Mouse (Mus musculus) limb, embryonic 12.5 days (tissue): ENCODE data around the gene Epha2. TPM values are rescaled to one million over a fixed set of nuclear protein-coding genes. Genes with fewer than 3 reads are reported as not detected.

ENCODE experiments used
- ATAC-seq: fragments of 200-750 bp; cut with Nextera tagmentation; 2 replicates; pipeline ENCODE4 v1.8.0; 2017; ENCODE audit warnings: low read depth, moderate TSS enrichment; ENCODE audit not compliant: insufficient number of reproducible peaks, insufficient read depth, low FRiP score, low TSS enrichment
- H3K27ac ChIP-seq: fragments of 300-500 bp; sonication (generic); 2 replicates; pipeline ENCODE4 v1.5.1; 2016; ENCODE audit warnings: mild to moderate bottlenecking, moderate library complexity
- H3K27me3 ChIP-seq: fragments of 300-500 bp; sonication (generic); 2 replicates; pipeline ENCODE4 v1.6.1; 2016; ENCODE audit warnings: mild to moderate bottlenecking, moderate library complexity
- H3K36me3 ChIP-seq: fragments of 300-500 bp; sonication (generic); 2 replicates; pipeline ENCODE4 v1.6.1; 2016; ENCODE audit warnings: mild to moderate bottlenecking, moderate library complexity
- H3K4me1 ChIP-seq: fragments of 300-500 bp; sonication (generic); replicated peaks from 2 replicates; pipeline ENCODE4 v1.6.1; 2016
- H3K4me2 ChIP-seq: fragments of 300-500 bp; sonication (generic); 2 replicates; pipeline ENCODE4 v1.6.1; 2016; ENCODE audit warnings: mild to moderate bottlenecking, moderate library complexity
- H3K4me3 ChIP-seq: fragments of 300-500 bp; sonication (generic); replicated peaks from 2 replicates; pipeline ENCODE4 v1.5.1; 2016; ENCODE audit warnings: mild to moderate bottlenecking
- H3K9ac ChIP-seq: fragments of 300-500 bp; sonication (generic); replicated peaks from 2 replicates; pipeline ENCODE4 v1.6.1; 2016; ENCODE audit warnings: mild to moderate bottlenecking, moderate library complexity
- H3K9me3 ChIP-seq: fragments of 300-500 bp; sonication (generic); 2 replicates; pipeline ENCODE4 v1.6.1; 2016; ENCODE audit warnings: mild to moderate bottlenecking, moderate library complexity
- WGBS: fragments of 180-500 bp; shearing (Covaris S2); methylation state at CpG from one replicate; pipeline ENCODE4 v1.1.7; 2016; 5-methylcytosine and 5-hydroxymethylcytosine counted together
- polyA plus RNA-seq: library from polyadenylated mRNA; unstranded; fragments of >200 nt; fragmentation: Nextera tagmentation; extraction: Ambion mirVana; gene quantifications from 2 replicates; pipeline ENCODE4 v1.2.1, GENCODE M21; 2016

The Epha2 gene
- polyA plus RNA-seq, 1 experiment from 2014 or later = 3.9 TPM

DNA sequence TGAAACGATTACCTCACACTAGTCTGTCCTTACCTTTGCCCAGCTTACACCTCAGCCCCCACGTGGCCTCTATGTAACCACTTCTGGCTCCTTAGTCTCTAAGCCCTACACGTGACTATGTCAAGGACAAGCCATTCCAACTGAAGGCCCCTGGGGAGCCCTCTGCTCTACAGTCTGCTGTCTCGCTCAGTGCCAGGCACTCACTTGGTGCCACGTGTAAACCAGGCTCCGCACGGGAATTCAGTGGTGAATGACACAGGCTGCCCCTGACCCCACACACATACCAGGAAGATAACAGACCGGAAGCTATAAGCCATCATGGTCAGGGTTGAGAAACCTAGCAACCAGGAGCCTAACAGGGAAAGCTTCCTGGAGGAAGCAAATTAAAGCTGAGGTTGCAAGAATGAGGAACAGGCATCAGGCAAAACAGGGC, 46.3 kb downstream of the Epha2 start:
- 80% methylated on average over 8 of the region's 8 CpGs for WGBS

DNA sequence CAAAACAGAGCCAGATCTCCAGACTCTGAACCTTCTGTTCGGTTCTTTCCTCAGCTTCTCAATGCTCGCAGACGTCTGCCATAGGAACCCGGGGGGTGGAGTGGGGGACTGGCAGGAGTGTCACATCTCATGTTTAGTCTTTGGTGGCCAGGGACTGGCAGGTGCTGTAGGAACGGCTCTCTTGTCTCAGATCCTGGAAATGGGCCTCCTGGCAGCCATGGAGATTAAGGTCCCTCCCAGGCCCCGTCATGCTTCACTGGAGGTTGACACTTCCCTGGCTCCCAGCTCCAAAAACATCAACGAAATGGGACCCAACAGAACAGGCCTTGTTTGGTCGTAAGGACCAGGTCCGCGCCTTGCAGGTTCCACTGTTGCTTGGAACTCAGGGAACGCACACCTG, 47.6 kb downstream of the Epha2 start:
- H3K36me3 ChIP-seq = no peaks in the 10 kb centered on the region
- no peak overlapping the region for H3K9ac ChIP-seq
- no peak for ATAC-seq
- H3K4me1 ChIP-seq = peaks cover 17% of the 10 kb centered on the region
- no peaks in the 10 kb centered on the region for H3K27me3 ChIP-seq
- WGBS = 74% methylated on average over 11 of the region's 11 CpGs
- H3K4me2 ChIP-seq = no peak overlapping the region
- H3K27ac ChIP-seq = no peak overlapping the region
- no peak overlapping the region for H3K4me3 ChIP-seq
- H3K9me3 ChIP-seq = peaks cover 6% of the 10 kb centered on the region; the same call in 1 of the 2 replicates

More for the DNA sequence above, 46.3 kb downstream of the Epha2 start:
- peaks cover 6% of the 10 kb centered on the region; the same call in 1 of the 2 replicates for H3K9me3 ChIP-seq
- peaks cover 19% of the 10 kb centered on the region for H3K4me1 ChIP-seq
- H3K27ac ChIP-seq = 0 out of 2 replicates have a peak overlapping the region, but pooled peaks have one; percentile 23
- no peaks in the 10 kb centered on the region for H3K27me3 ChIP-seq
- H3K9ac ChIP-seq = no peak overlapping the region
- no peak for ATAC-seq
- H3K4me2 ChIP-seq = no peak overlapping the region
- no peaks in the 10 kb centered on the region for H3K36me3 ChIP-seq
- H3K4me3 ChIP-seq = no peak overlapping the region

DNA sequence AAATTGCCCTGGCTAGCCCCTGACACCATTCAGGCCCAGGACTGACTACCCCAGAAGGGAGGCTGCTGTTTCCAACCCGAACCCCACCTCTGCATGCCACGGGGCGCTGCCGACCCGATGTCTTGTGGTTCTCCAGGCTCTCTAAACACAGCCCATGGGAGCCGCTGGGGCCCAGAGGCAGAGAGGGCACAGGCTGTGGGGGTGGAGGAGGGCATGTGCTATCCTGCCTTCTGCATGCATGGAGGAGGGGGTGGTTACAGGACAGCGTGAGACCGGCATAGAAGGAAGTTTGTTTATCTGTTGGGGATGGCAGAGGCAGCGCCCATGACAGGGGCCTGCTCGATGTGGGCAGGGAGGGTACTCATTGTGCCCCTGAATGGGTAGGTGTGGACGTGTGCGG, 49.0 kb downstream of the Epha2 start:
- Histone ChIP-seq H3K9ac (no peak overlapping the region; the same call in 1 of the 2 replicates), H3K9me3 (peaks cover 6% of the 10 kb centered on the region; the same call in 1 of the 2 replicates), H3K4me3 (no peak overlapping the region), H3K27me3 (no peaks in the 10 kb centered on the region), H3K36me3 (no peaks in the 10 kb centered on the region), H3K4me1 (peaks cover 20% of the 10 kb centered on the region), H3K4me2 (no peak overlapping the region), H3K27ac (no peak overlapping the region)
- 85% methylated on average over 12 of the region's 12 CpGs for WGBS
- no peak for ATAC-seq

DNA sequence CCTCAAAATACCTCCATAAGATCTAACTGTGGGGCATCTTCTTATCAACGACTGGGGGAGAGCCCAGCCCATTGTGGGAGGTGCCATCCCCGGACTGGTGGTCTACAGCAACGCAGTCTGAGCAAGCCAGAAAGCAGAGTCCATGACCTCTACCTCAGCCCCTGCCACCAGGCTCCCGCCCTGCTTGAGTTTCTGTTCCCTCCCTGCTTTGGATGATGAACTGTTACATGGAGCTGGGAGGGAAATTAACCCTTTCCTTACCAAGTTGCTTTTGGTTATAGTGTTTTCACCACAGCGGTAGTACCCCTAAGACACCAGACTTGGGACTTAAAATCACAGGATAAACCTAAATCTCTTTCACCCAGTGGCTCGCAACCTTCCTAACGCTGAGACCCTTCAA, 50.9 kb downstream of the Epha2 start:
- Histone ChIP-seq H3K4me1 (peaks cover 20% of the 10 kb centered on the region), H3K4me2 (no peak overlapping the region), H3K36me3 (no peaks in the 10 kb centered on the region), H3K4me3 (no peak overlapping the region), H3K27me3 (no peaks in the 10 kb centered on the region), H3K9me3 (no peaks in the 10 kb centered on the region), H3K9ac (no peak overlapping the region), H3K27ac (no peak overlapping the region)
- WGBS = 56% methylated on average over 7 of the region's 7 CpGs
- no peak for ATAC-seq

DNA sequence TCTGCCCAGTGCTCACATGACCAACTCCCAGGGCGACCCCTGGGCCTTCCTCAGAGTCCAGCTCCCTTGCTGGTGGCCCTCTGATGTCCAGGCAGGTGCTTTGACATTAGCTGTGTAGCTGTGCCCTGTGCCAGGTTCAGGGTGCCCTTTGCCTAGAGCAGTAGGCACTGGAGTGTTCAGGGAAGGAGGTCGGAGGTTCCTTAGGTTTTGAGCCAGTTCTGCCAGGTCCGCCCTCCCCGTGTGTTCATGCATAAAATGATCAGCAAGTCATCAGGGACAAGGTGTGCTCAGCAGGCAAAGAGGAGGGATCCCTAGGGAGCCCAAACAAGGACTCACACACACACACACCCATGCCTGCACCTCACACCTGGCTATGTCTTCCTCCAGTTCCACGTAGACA, 51.9 kb downstream of the Epha2 start:
- no peak overlapping the region for H3K27ac ChIP-seq
- peaks cover 17% of the 10 kb centered on the region for H3K4me1 ChIP-seq
- H3K4me3 ChIP-seq = no peak overlapping the region
- WGBS = 78% methylated on average over 5 of the region's 5 CpGs
- no peak for ATAC-seq
- H3K9me3 ChIP-seq = no peaks in the 10 kb centered on the region
- no peak overlapping the region for H3K4me2 ChIP-seq
- H3K36me3 ChIP-seq = no peaks in the 10 kb centered on the region
- no peaks in the 10 kb centered on the region for H3K27me3 ChIP-seq
- no peak overlapping the region for H3K9ac ChIP-seq

DNA sequence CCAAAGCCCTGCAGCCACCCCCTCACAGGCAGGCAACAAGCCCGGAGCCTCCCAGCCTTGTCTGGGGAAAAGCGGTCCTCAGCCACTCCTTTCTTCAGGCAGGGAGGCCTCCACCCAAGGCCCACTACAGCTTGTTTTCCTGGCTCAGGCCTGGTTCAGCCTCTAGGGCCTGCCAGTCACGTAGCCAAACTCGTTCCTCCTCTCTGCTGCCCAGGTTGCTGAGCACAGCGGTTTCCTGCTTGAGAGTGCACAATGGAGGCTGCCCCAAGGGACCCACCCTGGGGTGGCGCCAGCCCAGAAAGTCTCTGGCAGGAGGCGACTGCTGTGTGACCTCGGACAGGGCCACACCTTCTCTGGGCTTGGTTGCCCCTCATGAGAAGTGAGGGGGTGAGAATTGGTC, 52.8 kb downstream of the Epha2 start:
- Histone ChIP-seq H3K27me3 (no peaks in the 10 kb centered on the region), H3K4me3 (no peak overlapping the region), H3K9ac (no peak overlapping the region), H3K27ac (no peak overlapping the region), H3K36me3 (no peaks in the 10 kb centered on the region), H3K9me3 (no peaks in the 10 kb centered on the region), H3K4me1 (peaks cover 18% of the 10 kb centered on the region), H3K4me2 (no peak overlapping the region)
- ATAC-seq = no peak
- 69% methylated on average over 8 of the region's 8 CpGs for WGBS

DNA sequence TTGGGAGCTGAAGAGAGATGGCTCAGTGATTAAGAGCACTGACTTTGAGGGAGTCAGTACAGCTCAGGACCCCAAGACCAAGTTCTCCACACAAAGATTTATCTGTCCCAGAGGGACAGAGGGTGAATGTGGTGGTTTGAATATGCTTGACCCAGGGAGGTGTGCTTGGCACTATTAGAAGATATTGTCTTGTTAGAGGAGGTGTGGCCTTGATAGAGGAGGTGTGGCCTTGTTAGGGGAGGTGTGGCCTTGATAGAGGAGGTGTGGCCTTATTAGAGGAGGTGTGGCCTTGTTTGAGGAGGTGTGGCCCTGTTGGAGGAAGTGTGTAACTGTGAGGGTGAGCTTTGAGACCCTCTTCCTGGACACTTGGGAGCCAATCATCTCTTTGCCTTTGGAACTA, 56.8 kb downstream of the Epha2 start:
- Histone ChIP-seq H3K9ac (no peak overlapping the region), H3K27me3 (peaks cover 3% of the 10 kb centered on the region; the same call in 1 of the 2 replicates), H3K36me3 (no peaks in the 10 kb centered on the region), H3K9me3 (no peaks in the 10 kb centered on the region), H3K4me3 (no peak overlapping the region), H3K4me2 (no peak overlapping the region), H3K27ac (no peak overlapping the region), H3K4me1 (peaks cover 17% of the 10 kb centered on the region)
- ATAC-seq = no peak

DNA sequence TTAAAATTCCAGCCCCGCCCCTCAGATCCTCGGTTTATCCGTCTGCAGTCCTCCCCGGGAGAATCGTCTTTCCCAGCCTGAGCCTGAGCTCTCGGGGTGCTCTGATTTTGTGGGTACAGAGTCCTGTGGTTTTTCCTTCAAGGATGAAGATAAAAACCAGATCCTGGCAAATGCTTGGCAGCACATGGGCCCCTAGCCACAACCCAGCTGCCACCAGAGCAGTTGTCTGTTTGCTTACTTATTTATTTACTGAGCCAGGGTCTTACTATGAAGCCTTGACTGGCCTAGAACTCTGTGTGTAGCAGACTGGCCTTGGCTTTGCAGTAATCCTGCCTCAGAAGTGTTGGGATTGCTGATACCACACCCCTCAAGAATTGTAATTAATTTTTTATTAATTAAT, 58.2 kb downstream of the Epha2 start:
- ATAC-seq = no peak
- Histone ChIP-seq H3K9me3 (no peaks in the 10 kb centered on the region), H3K36me3 (no peaks in the 10 kb centered on the region), H3K27ac (no peak overlapping the region), H3K4me2 (no peak overlapping the region), H3K4me3 (no peak overlapping the region), H3K9ac (no peak overlapping the region), H3K4me1 (peaks cover 17% of the 10 kb centered on the region; the same call in 1 of the 2 replicates), H3K27me3 (peaks cover 12% of the 10 kb centered on the region)
- 84% methylated on average over 6 of the region's 6 CpGs for WGBS

DNA sequence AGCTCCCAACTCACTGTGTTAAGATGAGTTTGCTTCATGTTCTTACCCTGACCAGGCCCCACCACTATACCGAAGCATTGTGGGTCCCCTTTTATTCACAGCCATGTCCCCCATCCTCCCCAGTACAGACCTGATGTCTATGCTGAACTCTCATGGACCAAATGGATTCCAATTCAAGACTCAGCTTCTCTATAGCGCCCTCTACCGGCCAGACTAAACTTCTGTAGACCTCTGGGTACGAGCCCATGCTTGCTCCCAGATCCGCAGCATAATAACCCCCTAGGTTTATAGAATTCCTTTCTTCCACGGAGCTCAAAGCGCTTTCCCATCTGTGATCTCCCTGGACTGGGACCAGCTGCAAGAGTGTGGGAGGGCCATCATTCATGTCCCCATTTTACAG, 59.8 kb downstream of the Epha2 start:
- H3K9me3 ChIP-seq = no peaks in the 10 kb centered on the region
- H3K27me3 ChIP-seq = peaks cover 28% of the 10 kb centered on the region
- no peak overlapping the region for H3K4me2 ChIP-seq
- no peak for ATAC-seq
- H3K27ac ChIP-seq = no peak overlapping the region
- WGBS = 27% methylated on average over 7 of the region's 7 CpGs
- no peaks in the 10 kb centered on the region for H3K36me3 ChIP-seq
- H3K4me3 ChIP-seq = no peak overlapping the region
- no peak overlapping the region for H3K9ac ChIP-seq
- H3K4me1 ChIP-seq = peaks cover 17% of the 10 kb centered on the region; the same call in 1 of the 2 replicates

DNA sequence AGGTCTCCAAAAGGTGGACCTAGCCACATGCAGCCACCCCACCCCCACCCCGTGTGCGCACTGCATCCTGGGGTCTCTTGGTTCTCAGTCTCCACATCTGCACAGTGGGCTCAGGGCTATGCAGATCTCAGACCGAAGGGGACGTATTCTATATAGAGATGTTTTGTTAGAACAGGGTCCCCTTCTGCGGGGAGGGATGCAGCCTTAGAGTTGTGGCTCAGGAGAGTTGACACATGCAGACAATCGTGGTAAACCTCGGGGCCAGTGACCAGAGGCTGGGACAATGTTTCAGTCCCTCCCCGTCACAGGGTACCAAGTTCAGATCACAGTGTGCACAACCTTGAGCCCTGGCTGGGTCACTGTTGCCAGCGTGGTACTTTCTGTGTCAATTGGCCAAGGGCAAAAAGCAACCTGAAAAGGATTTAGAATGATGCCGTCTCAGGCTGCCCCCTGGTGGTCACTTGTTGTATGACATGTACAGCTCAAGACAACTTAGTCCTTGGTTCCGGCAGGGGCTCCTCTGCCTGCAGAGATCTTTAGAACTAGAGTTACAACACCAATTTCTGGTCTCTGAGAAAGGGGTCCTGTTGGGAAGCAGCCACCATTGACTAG, 62.0 kb downstream of the Epha2 start:
- 28% methylated on average over 11 of the region's 11 CpGs for WGBS
- Histone ChIP-seq H3K4me3 (no peak overlapping the region), H3K9ac (no peak overlapping the region), H3K36me3 (no peaks in the 10 kb centered on the region), H3K9me3 (no peaks in the 10 kb centered on the region), H3K27me3 (peaks cover 50% of the 10 kb centered on the region), H3K27ac (no peak overlapping the region), H3K4me2 (no peak overlapping the region), H3K4me1 (peaks cover 21% of the 10 kb centered on the region; the same call in 1 of the 2 replicates)
- no peak; the same call in 1 of the 2 replicates for ATAC-seq

DNA sequence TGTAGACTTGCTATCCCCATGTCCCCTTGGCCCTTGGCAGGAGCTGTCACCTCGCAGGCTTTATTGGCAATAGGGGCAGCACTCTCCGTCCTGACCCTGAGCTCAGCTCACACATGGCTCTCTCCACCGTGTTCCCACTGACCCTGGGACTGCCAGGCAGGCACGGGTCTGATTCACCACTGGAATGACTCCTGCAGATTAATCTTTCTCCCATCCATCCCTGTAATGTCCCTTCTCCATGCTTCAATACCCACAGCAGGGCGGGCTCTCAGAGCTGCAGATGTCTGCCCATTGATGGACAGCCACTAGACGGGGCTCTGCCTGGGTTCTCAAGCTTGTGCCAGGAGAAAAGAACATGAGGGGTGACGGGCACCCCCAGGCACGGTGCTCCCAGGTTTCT, 64.1 kb downstream of the Epha2 start:
- H3K4me3 ChIP-seq = no peak overlapping the region
- H3K9ac ChIP-seq = no peak overlapping the region
- no peak overlapping the region for H3K27ac ChIP-seq
- ATAC-seq = no peak
- peaks cover 15% of the 10 kb centered on the region for H3K4me1 ChIP-seq
- H3K36me3 ChIP-seq = no peaks in the 10 kb centered on the region
- 56% methylated on average over 8 of the region's 8 CpGs for WGBS
- H3K27me3 ChIP-seq = peaks cover 70% of the 10 kb centered on the region
- H3K9me3 ChIP-seq = no peaks in the 10 kb centered on the region
- no peak overlapping the region for H3K4me2 ChIP-seq

DNA sequence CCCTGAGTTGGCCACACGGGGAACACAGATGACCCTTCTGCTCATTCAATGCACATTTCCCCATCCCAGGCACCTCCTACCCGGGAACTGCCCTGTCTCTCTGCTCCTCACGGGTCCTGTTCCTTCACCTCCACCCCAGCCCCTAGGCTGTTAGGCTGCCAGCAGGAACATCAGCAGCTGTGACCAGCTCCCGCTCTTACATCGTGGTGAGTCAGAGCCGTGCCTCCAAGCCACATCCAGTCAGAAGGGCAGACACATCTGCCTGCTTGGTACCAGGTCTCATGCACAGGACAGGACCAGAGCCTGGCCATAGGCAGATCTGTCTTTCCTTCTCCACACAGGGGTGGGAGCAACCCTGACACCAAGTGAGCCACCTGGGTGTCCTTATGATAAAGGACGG, 64.8 kb downstream of the Epha2 start:
- Histone ChIP-seq H3K4me3 (no peak overlapping the region), H3K9ac (no peak overlapping the region), H3K4me1 (peaks cover 15% of the 10 kb centered on the region), H3K36me3 (no peaks in the 10 kb centered on the region), H3K4me2 (no peak overlapping the region), H3K9me3 (no peaks in the 10 kb centered on the region), H3K27ac (no peak overlapping the region), H3K27me3 (peaks cover 76% of the 10 kb centered on the region)
- no peak for ATAC-seq
- WGBS = 43% methylated on average over 7 of the region's 7 CpGs
